Mouse (Mus musculus) bone marrow, adult 2 months (tissue): ENCODE measurements around the gene Casq2.

Source experiments
- CTCF ChIP-seq: fragments of 200-500 bp; IDR thresholded peaks from 2 replicates; pipeline ENCODE4 v1.5.1; 2011; ENCODE audit warnings: low read length, control low read depth; ENCODE audit not compliant: control insufficient read depth, insufficient read depth
- POLR2A ChIP-seq: fragments of 200-500 bp; IDR thresholded peaks from 2 replicates; pipeline ENCODE4 v1.6.1; 2011; ENCODE audit warnings: low read depth, mild to moderate bottlenecking, control low read depth, low read length, borderline replicate concordance; ENCODE audit not compliant: control insufficient read depth

- TF ChIP-seq CTCF (no peak), POLR2A (no peak)
Measured at GRCm38 (mm10) chr3:102194291-102195051, 108.3 kb downstream of the Casq2 start.
